Mouse (Mus musculus) spleen, adult 18-20 months (tissue): ENCODE measurements around the gene Ccdc181.
"Not testable (repeated sequence)": the region's sequence is repeated elsewhere in the genome, so short reads cannot be mapped to it uniquely, and the experiment has no call there.

Experiments
- DNase-seq, 2 experiments: peaks; one replicate each; pipeline ENCODE4 v3.0.0; 2022; ENCODE audit warnings: mixed read lengths in 2 of 2

The Ccdc181 gene

GRCm38 (mm10) chr1:164275455-164275954 lies at the start of gene Ccdc181:
TSS of gene Ccdc181 (plus strand) at chr1:164275585.
- peak; percentile 93 to 94 for DNase-seq

GRCm38 (mm10) chr1:164231937-164232570 lies 43.3 kb upstream of the Ccdc181 start:
- DNase-seq, result not testable (repeated sequence)

- DNase-seq, result no peak
Observed at GRCm38 (mm10) chr1:164233447-164233846, 41.9 kb upstream of the Ccdc181 start.

- no peak for DNase-seq
Observed at GRCm38 (mm10) chr1:164235078-164235477, 40.3 kb upstream of the Ccdc181 start.

GRCm38 (mm10) chr1:164236078-164236477 lies 39.3 kb upstream of the Ccdc181 start:
- no peak for DNase-seq

- DNase-seq, result no peak
Observed at GRCm38 (mm10) chr1:164241494-164241893, 33.9 kb upstream of the Ccdc181 start.

- no peak for DNase-seq
Observed at GRCm38 (mm10) chr1:164242809-164243208, 32.6 kb upstream of the Ccdc181 start.

GRCm38 (mm10) chr1:164247442-164247841 lies 27.9 kb upstream of the Ccdc181 start:
- DNase-seq, result no peak

GRCm38 (mm10) chr1:164247971-164248370 lies 27.4 kb upstream of the Ccdc181 start:
- DNase-seq, result peak in 1 of 2 experiments; percentile 4

GRCm38 (mm10) chr1:164248465-164249331 lies 26.7 kb upstream of the Ccdc181 start, which contains the start of gene Slc19a2:
TSS of gene Slc19a2 (plus strand) at chr1:164249046.
- peak; percentile 95 to 98 for DNase-seq

- DNase-seq, result no peak
Observed at GRCm38 (mm10) chr1:164249332-164249711, 26.1 kb upstream of the Ccdc181 start.

GRCm38 (mm10) chr1:164250391-164251150 lies 24.8 kb upstream of the Ccdc181 start:
- DNase-seq, result no peak

GRCm38 (mm10) chr1:164251438-164251837 lies 23.9 kb upstream of the Ccdc181 start:
- DNase-seq, result no peak

- no peak for DNase-seq
Observed at GRCm38 (mm10) chr1:164252551-164252950, 22.8 kb upstream of the Ccdc181 start.

- no peak for DNase-seq
Observed at GRCm38 (mm10) chr1:164254836-164255235, 20.5 kb upstream of the Ccdc181 start.

GRCm38 (mm10) chr1:164260171-164261028 lies 15.0 kb upstream of the Ccdc181 start:
- no peak for DNase-seq

GRCm38 (mm10) chr1:164261553-164261952 lies 13.8 kb upstream of the Ccdc181 start:
- no peak for DNase-seq

GRCm38 (mm10) chr1:164270941-164271340 lies 4.4 kb upstream of the Ccdc181 start:
- DNase-seq, result no peak

- DNase-seq, result no peak
Observed at GRCm38 (mm10) chr1:164273659-164274058, 1.7 kb upstream of the Ccdc181 start.

GRCm38 (mm10) chr1:164276552-164276951 lies 1.2 kb downstream of the Ccdc181 start:
- no peak for DNase-seq

GRCm38 (mm10) chr1:164279332-164279731 lies 3.9 kb downstream of the Ccdc181 start:
- DNase-seq, result no peak

- no peak for DNase-seq
Observed at GRCm38 (mm10) chr1:164284007-164284406, 8.6 kb downstream of the Ccdc181 start.
